Mouse (Mus musculus): ENCODE measurements at regions not wholly inside any gene's neighbourhood (a gene's known extent, or its start where the extent isn't known, plus 50 kb on each side); places are given as distances from the start of the nearest gene placed in this dataset.

DNA sequence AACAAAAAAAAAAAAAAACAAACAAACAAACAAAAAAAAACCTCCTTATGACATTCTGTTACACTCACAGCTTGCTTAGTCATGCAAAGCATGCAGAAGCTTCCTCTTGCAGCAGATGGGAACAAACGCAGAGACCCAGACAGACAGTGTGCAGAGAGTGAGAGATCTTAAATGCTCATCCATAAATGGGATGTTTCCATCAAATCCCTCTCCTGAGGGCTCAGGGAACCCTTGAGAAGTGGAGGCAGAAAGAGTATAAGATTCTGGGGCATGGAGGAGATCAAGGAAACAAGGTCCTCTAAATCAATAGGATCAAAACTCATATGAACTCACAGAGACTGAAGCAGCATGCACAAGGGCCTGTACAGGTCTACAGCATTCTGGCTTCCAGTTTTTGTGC lies 52.5 kb downstream of the Adm start:
- Histone ChIP-seq H3K4me3 (ENCODE audit: low read length) (no peak overlapping the region), H3K4me1 (ENCODE audit: insufficient read depth, low read length) (peaks cover 4% of the 10 kb centered on the region; the same call in 1 of the 2 replicates), H3K36me3 (ENCODE audit: insufficient read depth, low read length) (no peaks in the 10 kb centered on the region), H3K9me3 (ENCODE audit: low read length) (no peaks in the 10 kb centered on the region), H3K27ac (ENCODE audit: low read length) (no peak overlapping the region), H3K9ac (replicated peaks; ENCODE audit: low read length) (no peak overlapping the region), H3K27me3 (ENCODE audit: insufficient read depth, low read length) (no peaks in the 10 kb centered on the region), H3K4me2 (replicated peaks; ENCODE audit: low read depth, low read length) (no peak overlapping the region)
- WGBS: 56% methylated on average over 1 of the region's 1 CpGs
- ATAC-seq (ENCODE audit: low FRiP score, low TSS enrichment): no peak

DNA sequence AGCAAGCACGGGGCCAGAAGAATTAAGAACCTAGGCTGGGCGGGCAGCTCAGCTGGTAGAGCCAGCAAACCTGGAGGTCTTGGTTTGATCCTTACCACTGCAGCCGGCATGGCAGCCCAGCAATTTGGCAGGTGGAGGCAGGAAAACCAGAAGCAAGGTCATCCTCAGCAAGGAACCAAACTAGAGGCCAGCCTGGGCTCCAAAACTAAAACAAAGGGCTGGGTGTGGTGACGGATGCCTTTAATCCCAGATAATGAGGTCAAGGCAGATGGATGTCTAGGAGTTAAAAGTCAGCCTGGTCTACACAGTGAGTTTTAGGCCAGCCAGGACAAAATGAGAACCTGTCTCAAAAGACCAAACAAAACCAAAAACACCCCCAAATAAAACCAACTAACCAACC lies 55.5 kb downstream of the Adm start:
- Histone ChIP-seq H3K36me3 (ENCODE audit: insufficient read depth, low read length) (no peaks in the 10 kb centered on the region), H3K4me2 (replicated peaks; ENCODE audit: low read depth, low read length) (no peak overlapping the region), H3K4me1 (ENCODE audit: insufficient read depth, low read length) (peaks cover 4% of the 10 kb centered on the region; the same call in 1 of the 2 replicates), H3K9me3 (ENCODE audit: low read length) (no peaks in the 10 kb centered on the region), H3K4me3 (ENCODE audit: low read length) (no peak overlapping the region), H3K9ac (replicated peaks; ENCODE audit: low read length) (no peak overlapping the region), H3K27ac (ENCODE audit: low read length) (no peak overlapping the region), H3K27me3 (ENCODE audit: insufficient read depth, low read length) (no peaks in the 10 kb centered on the region)
- ATAC-seq (ENCODE audit: low FRiP score, low TSS enrichment): no peak
- WGBS: 82% methylated on average over 4 of the region's 4 CpGs

DNA sequence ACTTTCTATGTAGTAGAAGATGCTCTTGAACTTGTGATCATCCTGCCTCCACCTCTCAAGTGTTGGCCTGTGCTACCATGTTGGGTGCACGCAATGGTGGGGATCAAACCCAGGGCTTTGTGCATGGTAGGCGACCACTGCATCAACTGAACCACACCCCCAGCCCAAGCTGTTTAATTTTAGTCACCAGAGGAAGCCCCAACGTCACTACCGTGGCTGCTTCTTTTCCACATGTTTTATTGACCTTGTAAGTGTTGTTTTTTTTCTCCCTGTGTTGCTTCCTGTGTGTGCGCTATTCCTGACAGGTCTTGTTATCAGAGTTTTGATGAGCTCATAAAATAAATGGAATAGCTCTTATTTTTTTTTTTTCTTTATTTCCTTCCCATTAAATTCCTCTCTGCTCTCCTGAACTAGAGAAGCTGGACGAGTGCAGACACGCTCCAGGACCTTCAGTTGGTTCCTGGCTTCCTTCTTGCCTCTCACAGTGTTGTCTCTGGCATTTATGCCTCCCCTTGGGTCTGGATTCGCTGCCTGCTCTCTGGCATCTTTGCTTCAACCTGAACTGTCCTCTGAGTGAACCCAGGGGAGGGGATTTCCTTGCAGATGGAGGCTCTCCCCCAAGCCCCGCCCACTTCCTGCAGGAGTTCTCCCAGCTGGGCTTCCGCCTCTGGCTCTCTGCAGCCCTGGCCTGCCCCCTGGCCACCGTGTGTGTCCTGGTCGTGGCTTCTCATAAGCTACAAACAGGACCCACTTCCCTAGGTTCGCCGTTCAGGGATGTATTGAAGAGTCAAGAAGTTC lies 61.6 kb downstream of the Adm start:
- Histone ChIP-seq H3K4me1 (ENCODE audit: insufficient read depth, low read length) (peaks cover 23% of the 10 kb centered on the region), H3K4me3 (ENCODE audit: low read length) (no peak overlapping the region), H3K27me3 (ENCODE audit: insufficient read depth, low read length) (no peaks in the 10 kb centered on the region), H3K27ac (ENCODE audit: low read length) (peak overlapping the region; percentile 85), H3K9ac (replicated peaks; ENCODE audit: low read length) (0 out of 2 replicates have a peak overlapping the region, but pooled peaks have one; percentile 27), H3K9me3 (ENCODE audit: low read length) (no peaks in the 10 kb centered on the region), H3K4me2 (replicated peaks; ENCODE audit: low read depth, low read length) (peak overlapping the region; percentile 23), H3K36me3 (ENCODE audit: insufficient read depth, low read length) (no peaks in the 10 kb centered on the region)
- 12% methylated on average over 14 of the region's 14 CpGs for WGBS
- peak; percentile 96 for ATAC-seq (ENCODE audit: low FRiP score, low TSS enrichment)

DNA sequence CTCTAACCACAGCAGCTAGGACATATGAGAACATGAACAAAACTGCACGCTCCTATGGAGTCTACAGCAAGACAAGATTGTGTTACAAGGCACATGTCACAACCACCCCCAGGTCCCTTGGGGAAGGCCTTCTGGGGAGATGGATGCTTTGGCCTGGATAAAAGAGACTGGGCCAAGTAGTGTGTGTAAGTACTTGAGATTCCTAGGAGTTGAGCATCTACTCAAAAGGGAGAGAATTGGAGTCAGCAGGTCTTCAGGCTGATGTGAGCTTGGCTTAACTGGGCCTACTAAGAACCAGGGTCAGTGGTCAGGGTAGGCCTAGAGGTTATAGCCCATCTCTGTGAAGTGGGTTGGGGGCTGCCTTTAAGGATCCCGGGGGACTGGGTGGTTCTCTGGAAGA lies 62.8 kb downstream of the Adm start:
- no peak overlapping the region for H3K9ac ChIP-seq (replicated peaks; ENCODE audit: low read length)
- H3K9me3 ChIP-seq (ENCODE audit: low read length): no peaks in the 10 kb centered on the region
- ATAC-seq (ENCODE audit: low FRiP score, low TSS enrichment): no peak
- 94% methylated on average over 2 of the region's 2 CpGs for WGBS
- H3K27me3 ChIP-seq (ENCODE audit: insufficient read depth, low read length): no peaks in the 10 kb centered on the region
- peak overlapping the region; percentile 85 for H3K27ac ChIP-seq (ENCODE audit: low read length)
- no peaks in the 10 kb centered on the region for H3K36me3 ChIP-seq (ENCODE audit: insufficient read depth, low read length)
- no peak overlapping the region for H3K4me3 ChIP-seq (ENCODE audit: low read length)
- no peak overlapping the region for H3K4me2 ChIP-seq (replicated peaks; ENCODE audit: low read depth, low read length)
- peaks cover 23% of the 10 kb centered on the region for H3K4me1 ChIP-seq (ENCODE audit: insufficient read depth, low read length)

DNA sequence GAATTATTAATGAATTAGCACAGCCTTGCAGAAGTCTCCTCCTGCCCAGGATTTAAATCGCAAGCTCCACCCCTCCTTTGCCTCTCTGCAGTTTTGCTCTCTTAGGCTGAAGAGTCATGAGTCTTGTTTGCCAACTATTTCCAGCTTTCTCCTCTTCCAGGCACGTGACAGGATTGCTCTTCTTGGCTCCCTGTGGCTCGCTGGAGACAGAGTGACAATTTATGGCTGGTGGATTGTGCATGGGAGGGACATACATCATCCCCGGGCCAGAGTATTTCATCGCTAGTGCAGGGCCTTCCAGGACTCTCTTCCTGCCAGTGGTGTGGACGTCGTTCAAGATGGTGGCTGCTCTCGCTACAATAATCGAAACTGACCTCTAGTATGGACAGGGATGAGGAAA lies 63.4 kb downstream of the Adm start:
- Histone ChIP-seq H3K27ac (ENCODE audit: low read length) (peak overlapping the region; percentile 85; the same call in 1 of the 2 replicates), H3K4me2 (replicated peaks; ENCODE audit: low read depth, low read length) (no peak overlapping the region), H3K27me3 (ENCODE audit: insufficient read depth, low read length) (no peaks in the 10 kb centered on the region), H3K36me3 (ENCODE audit: insufficient read depth, low read length) (no peaks in the 10 kb centered on the region), H3K9ac (replicated peaks; ENCODE audit: low read length) (no peak overlapping the region), H3K4me1 (ENCODE audit: insufficient read depth, low read length) (peaks cover 23% of the 10 kb centered on the region), H3K4me3 (ENCODE audit: low read length) (no peak overlapping the region), H3K9me3 (ENCODE audit: low read length) (no peaks in the 10 kb centered on the region)
- ATAC-seq (ENCODE audit: low FRiP score, low TSS enrichment): peak; percentile 72
- 53% methylated on average over 9 of the region's 9 CpGs for WGBS

DNA sequence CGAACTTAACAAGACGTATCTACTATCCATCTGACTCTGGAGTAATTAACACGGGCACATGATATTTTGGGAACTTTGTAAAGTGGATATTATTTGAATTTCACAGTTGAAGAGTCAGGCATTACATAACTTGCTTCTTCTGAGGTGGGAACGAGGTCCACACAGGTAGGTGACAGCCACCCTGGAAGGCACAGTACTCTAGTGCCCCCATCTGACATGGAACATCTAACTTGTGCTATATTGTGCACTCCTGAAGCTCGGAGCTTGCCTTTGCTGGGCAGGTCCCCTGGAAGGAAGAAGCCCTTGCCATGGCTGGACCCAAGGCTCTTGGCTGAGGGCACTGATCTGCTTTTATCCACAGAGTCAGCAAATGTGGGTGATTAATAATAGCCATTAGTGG lies 66.8 kb downstream of the Adm start:
- no peak for ATAC-seq (ENCODE audit: low FRiP score, low TSS enrichment)
- Histone ChIP-seq H3K36me3 (ENCODE audit: insufficient read depth, low read length) (no peaks in the 10 kb centered on the region), H3K4me2 (replicated peaks; ENCODE audit: low read depth, low read length) (no peak overlapping the region), H3K27me3 (ENCODE audit: insufficient read depth, low read length) (no peaks in the 10 kb centered on the region), H3K4me3 (ENCODE audit: low read length) (no peak overlapping the region), H3K9ac (replicated peaks; ENCODE audit: low read length) (no peak overlapping the region), H3K27ac (ENCODE audit: low read length) (no peak overlapping the region), H3K4me1 (ENCODE audit: insufficient read depth, low read length) (peaks cover 15% of the 10 kb centered on the region), H3K9me3 (ENCODE audit: low read length) (no peaks in the 10 kb centered on the region)
- WGBS: 83% methylated on average over 5 of the region's 5 CpGs

DNA sequence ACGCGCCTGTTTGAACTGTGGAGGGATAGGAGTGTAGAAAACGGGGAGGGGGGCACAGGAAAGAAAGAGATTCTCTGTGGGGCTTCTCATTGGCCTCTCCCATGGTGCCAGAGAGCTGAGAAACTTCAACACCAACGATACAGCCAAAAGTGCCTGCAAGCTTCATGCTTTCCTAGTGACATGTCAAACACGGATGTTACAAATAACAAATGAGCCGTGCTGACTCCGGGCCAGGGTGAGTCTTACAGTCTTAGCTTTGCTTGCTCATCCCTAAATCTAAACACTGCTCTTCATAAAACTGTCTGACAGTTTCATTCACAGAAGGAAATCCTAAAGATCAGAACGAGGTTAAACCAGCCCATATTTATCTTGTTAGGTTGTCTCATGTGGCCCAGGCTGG lies 68.3 kb downstream of the Adm start:
- no peaks in the 10 kb centered on the region for H3K36me3 ChIP-seq (ENCODE audit: insufficient read depth, low read length)
- peaks cover 2% of the 10 kb centered on the region; the same call in 1 of the 2 replicates for H3K4me1 ChIP-seq (ENCODE audit: insufficient read depth, low read length)
- H3K4me2 ChIP-seq (replicated peaks; ENCODE audit: low read depth, low read length): no peak overlapping the region
- 57% methylated on average over 8 of the region's 8 CpGs for WGBS
- H3K27ac ChIP-seq (ENCODE audit: low read length): no peak overlapping the region
- no peak overlapping the region for H3K4me3 ChIP-seq (ENCODE audit: low read length)
- no peaks in the 10 kb centered on the region for H3K27me3 ChIP-seq (ENCODE audit: insufficient read depth, low read length)
- H3K9me3 ChIP-seq (ENCODE audit: low read length): no peaks in the 10 kb centered on the region
- ATAC-seq (ENCODE audit: low FRiP score, low TSS enrichment): no peak
- no peak overlapping the region for H3K9ac ChIP-seq (replicated peaks; ENCODE audit: low read length)

DNA sequence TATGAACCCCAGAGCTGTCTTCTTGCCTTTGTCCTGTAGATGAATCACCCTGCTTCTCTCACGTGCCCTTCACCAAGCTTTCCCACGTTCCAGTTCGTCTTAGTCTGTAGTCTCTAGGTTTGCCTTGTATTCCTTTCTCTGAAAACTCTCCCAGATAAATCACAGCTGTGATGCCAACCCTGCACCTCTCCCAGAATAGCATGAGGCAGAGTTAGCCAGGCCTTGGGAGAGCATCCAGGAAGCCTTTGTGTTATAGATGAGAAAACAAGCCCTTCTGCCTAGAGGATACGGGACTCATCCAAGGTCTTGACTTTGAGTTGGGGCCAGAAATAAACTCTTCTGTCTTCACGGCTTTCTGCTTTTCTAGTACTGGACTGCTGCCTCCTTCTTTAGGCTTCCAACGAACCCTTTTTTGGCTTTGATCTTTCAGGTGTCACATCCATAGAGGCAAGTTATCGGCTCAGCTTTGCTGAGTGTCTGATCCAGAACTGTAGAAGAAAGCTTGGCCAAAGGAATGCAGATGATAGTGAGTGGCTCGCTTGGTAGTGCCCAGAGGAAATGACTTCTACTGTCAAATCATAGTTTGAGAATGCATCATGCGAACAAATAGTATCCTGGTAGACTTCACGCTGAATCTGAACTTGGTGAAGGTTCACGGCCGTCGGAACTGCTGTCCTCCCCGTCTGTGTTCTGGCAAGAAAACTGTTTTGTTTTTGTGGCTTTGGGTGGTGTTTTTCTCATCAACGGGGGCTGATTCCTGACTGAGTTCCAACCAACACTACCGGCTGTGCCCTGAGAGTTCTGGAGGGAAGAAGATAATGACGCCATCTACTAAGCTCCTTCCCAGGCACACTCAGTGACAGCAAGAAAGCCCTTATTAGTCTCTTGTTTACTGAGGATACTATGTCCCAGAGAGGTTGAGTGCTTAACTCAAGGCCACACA lies 69.5 kb upstream of the Ampd3 start:
- WGBS: 75% methylated on average over 17 of the region's 17 CpGs
- no peak for ATAC-seq (ENCODE audit: low FRiP score, low TSS enrichment)
- Histone ChIP-seq H3K27me3 (ENCODE audit: insufficient read depth, low read length) (no peaks in the 10 kb centered on the region), H3K27ac (ENCODE audit: low read length) (no peak overlapping the region), H3K36me3 (ENCODE audit: insufficient read depth, low read length) (no peaks in the 10 kb centered on the region), H3K4me1 (ENCODE audit: insufficient read depth, low read length) (no peaks in the 10 kb centered on the region), H3K4me3 (ENCODE audit: low read length) (no peak overlapping the region), H3K4me2 (replicated peaks; ENCODE audit: low read depth, low read length) (no peak overlapping the region), H3K9me3 (ENCODE audit: low read length) (no peaks in the 10 kb centered on the region), H3K9ac (replicated peaks; ENCODE audit: low read length) (no peak overlapping the region)

DNA sequence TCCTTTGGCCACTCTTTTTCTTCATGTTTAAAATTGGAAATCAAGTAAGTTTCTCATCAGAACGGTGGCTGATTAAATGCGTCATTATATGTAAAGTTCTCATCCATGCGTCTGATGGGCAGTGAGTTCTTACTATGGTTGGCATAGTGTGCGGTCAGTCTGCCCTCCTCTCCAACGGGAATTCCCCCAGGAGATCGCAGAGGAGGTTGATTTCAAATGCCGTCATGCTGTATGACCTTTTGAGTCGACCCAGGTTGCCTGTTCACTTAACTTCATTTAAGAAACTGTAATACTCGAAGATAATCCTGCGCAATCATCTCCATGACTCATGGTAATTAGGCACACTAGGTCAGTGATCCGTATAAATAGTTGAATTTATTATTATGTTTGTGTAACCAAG lies 68.4 kb upstream of the Ampd3 start:
- H3K4me3 ChIP-seq (ENCODE audit: low read length): no peak overlapping the region
- H3K27me3 ChIP-seq (ENCODE audit: insufficient read depth, low read length): no peaks in the 10 kb centered on the region
- H3K4me1 ChIP-seq (ENCODE audit: insufficient read depth, low read length): no peaks in the 10 kb centered on the region
- H3K9me3 ChIP-seq (ENCODE audit: low read length): no peaks in the 10 kb centered on the region
- no peak overlapping the region for H3K9ac ChIP-seq (replicated peaks; ENCODE audit: low read length)
- H3K27ac ChIP-seq (ENCODE audit: low read length): no peak overlapping the region
- 86% methylated on average over 11 of the region's 11 CpGs for WGBS
- H3K4me2 ChIP-seq (replicated peaks; ENCODE audit: low read depth, low read length): no peak overlapping the region
- no peak for ATAC-seq (ENCODE audit: low FRiP score, low TSS enrichment)
- no peaks in the 10 kb centered on the region for H3K36me3 ChIP-seq (ENCODE audit: insufficient read depth, low read length)

All from kidney, embryonic 16.5 days (tissue).